Mouse (Mus musculus) heart, adult 2 months (tissue): Measurements from ENCODE around the gene Rap1gap2. TPM values are rescaled to one million over a fixed set of nuclear protein-coding genes. Genes with fewer than 3 reads are reported as not detected.

Source experiments
- DNase-seq, 2 experiments: peaks; one replicate each; pipeline ENCODE4 v3.0.0; 2021
- H3K27ac ChIP-seq: fragments of 200-600 bp; 2 replicates; pipeline ENCODE4 v1.8.1; 2022
- H3K27me3 ChIP-seq: fragments of 200-500 bp; 2 replicates; pipeline ENCODE4 v1.6.1; 2012; ENCODE audit warnings: mild to moderate bottlenecking, low read length, inconsistent platforms, mixed read lengths; ENCODE audit not compliant: control insufficient read depth, insufficient read depth
- H3K36me3 ChIP-seq: fragments of 200-500 bp; 2 replicates; pipeline ENCODE4 v1.6.1; 2012; ENCODE audit warnings: low read length, inconsistent platforms; ENCODE audit not compliant: control insufficient read depth, insufficient read depth
- H3K4me1 ChIP-seq: fragments of 200-500 bp; 2 replicates; pipeline ENCODE4 v1.6.1; 2011; ENCODE audit warnings: low read length; ENCODE audit not compliant: control insufficient read depth, insufficient read depth
- H3K4me3 ChIP-seq: fragments of 200-600 bp; 2 replicates; pipeline ENCODE4 v1.8.1; 2022
- H3K79me2 ChIP-seq: fragments of 200-500 bp; replicated peaks from 2 replicates; pipeline ENCODE4 v1.6.1; 2012; ENCODE audit warnings: mild to moderate bottlenecking, inconsistent platforms, low read length, moderate library complexity, mixed read lengths; ENCODE audit not compliant: control insufficient read depth, insufficient read depth
- H3K9ac ChIP-seq: fragments of 200-500 bp; 2 replicates; pipeline ENCODE4 v1.6.1; 2012; ENCODE audit warnings: low read depth, mild to moderate bottlenecking, control low read depth, inconsistent platforms, low read length, mixed read lengths
- CTCF ChIP-seq: fragments of 200-600 bp; IDR thresholded peaks from 2 replicates; pipeline ENCODE4 v1.8.1; 2022; ENCODE audit warnings: antibody characterized with exemption, mild to moderate bottlenecking, moderate library complexity
- EP300 ChIP-seq: fragments of 200-500 bp; IDR thresholded peaks from 2 replicates; pipeline ENCODE4 v1.6.1; 2011; ENCODE audit warnings: low read depth, low read length, control low read depth; ENCODE audit not compliant: insufficient read depth
- POLR2A ChIP-seq: fragments of 200-500 bp; IDR thresholded peaks from 2 replicates; pipeline ENCODE4 v1.6.1; 2011; ENCODE audit warnings: mild to moderate bottlenecking, low read depth, low read length, control low read depth; ENCODE audit not compliant: insufficient read depth
- WGBS: fragments of 180-500 bp; shearing (Covaris S2); methylation state at CpG from one replicate; pipeline ENCODE4 v1.1.7; 2018; 5-methylcytosine and 5-hydroxymethylcytosine counted together
- intact Hi-C: fragments of 180-260 bp; cut with DNase I; formaldehyde crosslinking; loops from one replicate; pipeline ENCODE4 v1.15.1; 2025
- polyA plus RNA-seq: library from polyadenylated mRNA; depleted of rRNA; stranded (reverse); fragments of >200 nt; gene quantifications from 2 replicates; pipeline ENCODE4 v1.2.3, GENCODE M21; 2012
- total RNA-seq, 2 experiments: library from RNA; stranded (reverse); gene quantifications; 2 replicates each; pipeline ENCODE4 v1.2.3; 2021

Rap1gap2 gene
- total and polyA plus RNA-seq, 3 experiments, result 43.9 to 88.9 (median 82.7) TPM

- DNase-seq, result no peak
- Histone ChIP-seq H3K79me2 (no peaks in the 10 kb centered on the region), H3K4me3 (peak overlapping the region; percentile 83), H3K4me1 (peaks cover 10% of the 10 kb centered on the region), H3K36me3 (no peaks in the 10 kb centered on the region), H3K9ac (peak overlapping the region; percentile 94), H3K27me3 (no peaks in the 10 kb centered on the region), H3K27ac (peak overlapping the region; percentile 84)
- WGBS, result 6% methylated on average over 9 of the region's 9 CpGs
- TF ChIP-seq CTCF, result no peak
- no peak for TF ChIP-seq POLR2A
- no peak for TF ChIP-seq EP300
- intact Hi-C loops, result loop anchor here (1.0 kb wide), 1 partner anchor 9 kb away; no protein-coding TSS in a partner anchor
Observed at GRCm38 (mm10) chr11:74638791-74639411, 28.2 kb upstream of the Rap1gap2 start.

- intact Hi-C loops, result loop anchor here (1.0 kb wide), 1 partner anchor 10 kb away; no protein-coding TSS in a partner anchor
- peak; percentile 87 to 89 for DNase-seq
- peak overlapping the region; percentile 94 for H3K9ac ChIP-seq
- peak overlapping the region; percentile 84 for H3K27ac ChIP-seq
- H3K79me2 ChIP-seq, result no peaks in the 10 kb centered on the region
- peak overlapping the region; percentile 83 for H3K4me3 ChIP-seq
- peaks cover 10% of the 10 kb centered on the region for H3K4me1 ChIP-seq
- under 1% methylated on average over 85 of the region's 86 CpGs for WGBS
- TF ChIP-seq EP300 (0 out of 2 replicates have a peak, but pooled peaks have one; percentile 5), CTCF (peak; percentile 72), POLR2A (peak; percentile 85)
- H3K36me3 ChIP-seq, result no peaks in the 10 kb centered on the region
- H3K27me3 ChIP-seq, result no peaks in the 10 kb centered on the region
Observed at GRCm38 (mm10) chr11:74637971-74638790, 27.5 kb upstream of the Rap1gap2 start.

GRCm38 (mm10) chr11:74637486-74637885, 26.8 kb upstream of the Rap1gap2 start:
- WGBS, result 20% methylated on average over 8 of the region's 8 CpGs
- no peaks in the 10 kb centered on the region for H3K79me2 ChIP-seq
- H3K9ac ChIP-seq, result peak overlapping the region; percentile 94
- peak overlapping the region; percentile 84 for H3K27ac ChIP-seq
- H3K4me1 ChIP-seq, result peaks cover 10% of the 10 kb centered on the region
- TF ChIP-seq EP300 (no peak), POLR2A (no peak), CTCF (no peak)
- peak overlapping the region; percentile 83 for H3K4me3 ChIP-seq
- peak in 1 of 2 experiments; percentile 12 for DNase-seq
- H3K36me3 ChIP-seq, result no peaks in the 10 kb centered on the region
- H3K27me3 ChIP-seq, result no peaks in the 10 kb centered on the region
- intact Hi-C loops, result no loop called here

GRCm38 (mm10) chr11:74634490-74635275, 24.0 kb upstream of the Rap1gap2 start:
- no peaks in the 10 kb centered on the region for H3K36me3 ChIP-seq
- peak; percentile 53 for DNase-seq
- H3K79me2 ChIP-seq, result no peaks in the 10 kb centered on the region
- no peaks in the 10 kb centered on the region for H3K27me3 ChIP-seq
- WGBS, result 72% methylated on average over 5 of the region's 5 CpGs
- peak; percentile 90 for TF ChIP-seq CTCF
- TF ChIP-seq EP300, result peak; percentile 63; the same call in 1 of the 2 replicates
- no peak for TF ChIP-seq POLR2A
- H3K9ac ChIP-seq, result no peak overlapping the region
- H3K4me1 ChIP-seq, result peaks cover 10% of the 10 kb centered on the region
- H3K27ac ChIP-seq, result no peak overlapping the region
- H3K4me3 ChIP-seq, result no peak overlapping the region
- intact Hi-C loops, result loop anchor here (1.0 to 2.0 kb wide), 2 partner anchors 134 to 180 kb away; no protein-coding TSS in a partner anchor

GRCm38 (mm10) chr11:74631880-74632789, 21.4 kb upstream of the Rap1gap2 start:
- Histone ChIP-seq H3K27ac (no peak overlapping the region), H3K27me3 (no peaks in the 10 kb centered on the region), H3K9ac (no peak overlapping the region), H3K4me1 (no peaks in the 10 kb centered on the region), H3K79me2 (no peaks in the 10 kb centered on the region), H3K4me3 (no peak overlapping the region), H3K36me3 (no peaks in the 10 kb centered on the region)
- DNase-seq, result no peak
- intact Hi-C loops, result no loop called here
- TF ChIP-seq POLR2A, result no peak
- no peak for TF ChIP-seq CTCF
- no peak for TF ChIP-seq EP300
- 65% methylated on average over 7 of the region's 7 CpGs for WGBS
